Mouse (Mus musculus): ENCODE measurements around the gene Odf4. TPM values are rescaled to one million over a fixed set of nuclear protein-coding genes. Genes with fewer than 3 reads are reported as not detected.

Gene Odf4
- total RNA-seq, 2 experiments from 2014 or later = not detected

- intact Hi-C loops (cut with DNase I; ENCODE audit: low total_unique reads) = no loop called here
- DNase-seq = no peak
Measured at GRCm38 (mm10) chr11:68888253-68888652, 38.6 kb downstream of the Odf4 start, which contains the start of gene Rnf222. Gene Rnf222, plus strand, starts transcription at chr11:68888553.

GRCm38 (mm10) chr11:68886091-68886490, 40.8 kb downstream of the Odf4 start:
- no peak for DNase-seq
- intact Hi-C loops (cut with DNase I; ENCODE audit: low total_unique reads) = no loop called here

- intact Hi-C loops (cut with DNase I; ENCODE audit: low total_unique reads) = no loop called here
- no peak for DNase-seq
Measured at GRCm38 (mm10) chr11:68884368-68884767, 42.5 kb downstream of the Odf4 start.

GRCm38 (mm10) chr11:68883843-68884242, 43.0 kb downstream of the Odf4 start:
- intact Hi-C loops (cut with DNase I; ENCODE audit: low total_unique reads) = no loop called here
- DNase-seq = no peak

GRCm38 (mm10) chr11:68882107-68882506, 44.8 kb downstream of the Odf4 start:
- DNase-seq = no peak
- intact Hi-C loops (cut with DNase I; ENCODE audit: low total_unique reads) = no loop called here

GRCm38 (mm10) chr11:68878811-68879210, 48.1 kb downstream of the Odf4 start:
- DNase-seq = no peak
- intact Hi-C loops (cut with DNase I; ENCODE audit: low total_unique reads) = loop anchor here (10.0 kb wide), 2 partner anchors 74 to 314 kb away; no protein-coding TSS in a partner anchor

GRCm38 (mm10) chr11:68874841-68875240, 52.0 kb downstream of the Odf4 start:
- intact Hi-C loops (cut with DNase I; ENCODE audit: low total_unique reads) = loop anchor here (10.0 kb wide), 2 partner anchors 70 to 310 kb away; no protein-coding TSS in a partner anchor
- DNase-seq = peak; percentile 54

Other genes with a start within 250 kb of the Odf4 start
- 10 to 100 TPM; 16.4 to 23.0 TPM for gene Myh10, start 235.5 kb downstream of the Odf4 start, total RNA-seq (2021)
- 10 to 100 TPM; 54.3 to 61.1 TPM for gene Ndel1, start 55.2 kb downstream of the Odf4 start, total RNA-seq (2021)
- gene Rnf222, start 38.5 kb downstream of the Odf4 start, total RNA-seq (2021) = not detected
- 100 to 1,000 TPM; 791 to 878 TPM for gene Rpl26, start 25.5 kb downstream of the Odf4 start, total RNA-seq (2021)
- gene Arhgef15, start 30.4 kb upstream of the Odf4 start, total RNA-seq (2021) = 10 to 100 TPM; 10.7 to 13.8 TPM
- gene Slc25a35, start 41.0 kb upstream of the Odf4 start, total RNA-seq (2021) = 1 to 10 TPM; 4.3 to 5.7 TPM
- 10 to 100 TPM; 54.2 to 57.7 TPM for gene Rangrf, start 48.1 kb upstream of the Odf4 start, total RNA-seq (2021)
- gene Pfas, start 81.4 kb upstream of the Odf4 start, total RNA-seq (2021) = 1 to 10 TPM; 5.6 to 7.3 TPM
- 1 to 10 TPM; 7.5 to 8.1 TPM for gene Ctc1, start 88.8 kb upstream of the Odf4 start, total RNA-seq (2021)
- 1 to 10 TPM; 4.2 to 4.4 TPM for gene Aurkb, start 118.6 kb upstream of the Odf4 start, total RNA-seq (2021)
- 10 to 100 TPM; 13.5 to 14.3 TPM for gene Borcs6, start 132.6 kb upstream of the Odf4 start, total RNA-seq (2021)
- 1 to 10 TPM; 2.9 to 4.7 TPM for gene Tmem107, start 143.7 kb upstream of the Odf4 start, total RNA-seq (2021)
- gene Vamp2, start 161.4 kb upstream of the Odf4 start, total RNA-seq (2021) = 10 to 100 TPM; 37.9 to 39.7 TPM
- gene Per1, start 168.1 kb upstream of the Odf4 start, total RNA-seq (2021) = 10 to 100 TPM; 22.1 to 77.5 TPM
- gene Hes7, start 193.3 kb upstream of the Odf4 start, total RNA-seq (2021) = under 1 TPM in 1 of 2 experiments, not detected in 1; 0.10 TPM
- under 1 TPM in 1 of 2 experiments, not detected in 1; 0.18 TPM for gene 9130213A22Rik, start 195.5 kb upstream of the Odf4 start, total RNA-seq (2021)
- gene Aloxe3, start 198.8 kb upstream of the Odf4 start, total RNA-seq (2021) = not detected
- gene Alox12b, start 229.9 kb upstream of the Odf4 start, total RNA-seq (2021) = not detected

Measured in gastrocnemius, postnatal 14 days (tissue).